Mouse (Mus musculus) left cerebral cortex, postnatal 14 days (tissue): ENCODE measurements around the gene Rcor1. TPM values are rescaled to one million over a fixed set of nuclear protein-coding genes. Genes with fewer than 3 reads are reported as not detected.
A peak's percentile ranks its signal among the peaks of the same experiment; 100 is the strongest.

Experiments used
- DNase-seq, 2 experiments: peaks; one replicate each; pipeline ENCODE4 v3.0.0; 2021 to 2022; ENCODE audit warnings: low spot score in 2 of 2, mixed read lengths in 1 of 2
- intact Hi-C: fragments of 180-260 bp; cut with DNase I; formaldehyde crosslinking; loops from one replicate; pipeline ENCODE4 v1.15.1; 2025
- total RNA-seq, 2 experiments: library from RNA; stranded (reverse); gene quantifications; 2 replicates each; pipeline ENCODE4 v1.2.3; 2021

Rcor1 gene
- total RNA-seq, 2 experiments from 2014 or later = 17.9 to 18.8 TPM

DNA sequence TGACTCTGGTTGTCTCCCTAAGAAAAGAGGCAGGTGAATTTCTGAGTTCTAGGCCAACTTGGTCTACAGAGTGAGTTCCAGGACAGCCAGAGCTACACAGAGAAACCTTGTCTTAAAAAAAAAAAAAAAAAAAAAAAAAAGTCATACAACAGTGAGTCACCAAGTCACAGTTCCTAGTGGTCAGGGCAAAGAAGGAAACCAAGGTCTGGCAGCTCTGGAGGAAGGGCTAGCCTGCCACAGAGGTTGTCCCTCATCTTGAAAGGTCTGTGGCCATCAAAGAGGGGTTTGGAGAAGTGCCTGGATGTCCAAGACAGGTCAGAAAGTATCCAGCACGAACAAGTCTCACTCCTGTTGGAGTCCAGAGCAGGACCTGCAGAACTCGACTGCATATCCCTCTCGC, 22.3 kb upstream of the Rcor1 start:
- intact Hi-C loops = no loop called here
- DNase-seq = no peak

DNA sequence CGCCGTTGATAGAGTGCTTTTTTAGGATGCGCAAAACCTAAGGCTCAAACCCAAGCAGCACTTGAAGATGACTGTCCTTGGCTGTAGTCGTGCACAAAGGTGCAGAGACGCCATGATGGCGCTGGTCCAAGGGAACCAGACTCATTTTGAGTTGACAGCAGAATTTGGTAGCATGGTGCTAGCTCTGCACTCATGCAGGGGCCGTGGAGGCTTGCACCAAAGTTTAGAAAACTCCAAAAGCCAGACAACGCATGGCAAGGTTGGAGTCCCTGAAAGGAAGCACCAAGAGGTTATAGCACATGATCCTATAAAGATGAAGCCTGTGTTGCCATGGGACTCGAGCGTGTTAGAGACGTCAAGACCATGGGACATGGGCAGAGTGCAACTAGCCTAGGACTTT, 21.1 kb upstream of the Rcor1 start:
- no peak for DNase-seq
- intact Hi-C loops = no loop called here

DNA sequence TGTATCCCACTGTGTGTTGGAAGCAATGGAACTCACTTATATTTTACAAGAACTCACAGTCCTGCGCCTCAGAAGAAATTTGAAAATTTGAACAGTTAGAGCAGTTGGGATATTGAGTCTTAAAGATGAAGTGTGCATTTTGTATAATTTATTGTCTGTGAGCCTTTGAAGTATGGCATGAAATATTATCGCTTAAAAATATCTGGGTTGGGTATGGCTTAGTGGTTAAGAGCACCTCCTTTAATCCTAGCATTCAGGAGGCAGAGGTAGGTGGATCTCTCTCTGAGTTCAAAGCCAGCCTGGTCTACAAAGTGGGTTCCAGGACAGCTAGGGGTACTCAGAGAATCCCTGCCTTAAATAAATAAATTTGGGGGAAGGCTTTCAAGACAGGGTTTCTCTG, 20.1 kb upstream of the Rcor1 start:
- intact Hi-C loops = no loop called here
- DNase-seq = no peak

DNA sequence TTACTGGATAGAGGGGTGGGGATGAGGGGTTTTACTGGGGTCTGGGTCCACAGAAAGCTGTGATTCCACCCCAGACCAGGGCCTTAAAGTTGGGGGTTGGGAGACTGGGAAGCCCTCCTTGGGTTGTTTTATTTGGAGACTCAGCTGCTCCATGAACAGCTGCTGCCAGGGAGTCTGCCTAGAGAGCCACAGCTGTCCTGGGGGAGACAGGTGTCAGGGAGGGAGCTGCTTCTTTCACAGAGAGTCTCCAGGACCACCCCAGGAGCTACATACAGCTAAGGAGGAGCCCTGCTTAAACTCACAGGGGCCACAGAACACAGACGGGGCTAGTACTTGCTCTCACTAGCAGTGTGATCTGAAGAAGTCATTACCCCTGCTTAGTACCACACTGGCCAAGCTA, 18.0 kb upstream of the Rcor1 start:
- intact Hi-C loops = no loop called here
- no peak for DNase-seq

DNA sequence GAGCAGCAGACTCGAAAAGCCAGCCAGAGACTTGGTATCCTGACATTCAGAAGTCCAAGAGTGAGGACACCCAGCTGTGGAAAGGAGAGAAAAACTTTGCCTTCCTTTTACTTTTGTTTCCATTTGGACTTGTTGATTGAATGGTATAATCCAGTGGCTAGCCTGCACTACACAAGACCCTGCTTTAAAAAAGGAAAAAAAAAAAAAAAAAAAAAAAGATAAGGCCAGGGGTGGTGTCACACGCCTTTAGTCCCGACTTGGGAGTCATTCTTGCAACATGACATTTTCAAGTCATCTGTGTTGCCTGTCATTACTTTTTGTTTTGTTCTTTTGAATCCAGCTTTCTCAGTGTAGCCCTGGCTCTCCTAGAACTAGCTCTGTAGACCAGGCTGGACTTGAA, 17.6 kb upstream of the Rcor1 start:
- intact Hi-C loops = no loop called here

DNA sequence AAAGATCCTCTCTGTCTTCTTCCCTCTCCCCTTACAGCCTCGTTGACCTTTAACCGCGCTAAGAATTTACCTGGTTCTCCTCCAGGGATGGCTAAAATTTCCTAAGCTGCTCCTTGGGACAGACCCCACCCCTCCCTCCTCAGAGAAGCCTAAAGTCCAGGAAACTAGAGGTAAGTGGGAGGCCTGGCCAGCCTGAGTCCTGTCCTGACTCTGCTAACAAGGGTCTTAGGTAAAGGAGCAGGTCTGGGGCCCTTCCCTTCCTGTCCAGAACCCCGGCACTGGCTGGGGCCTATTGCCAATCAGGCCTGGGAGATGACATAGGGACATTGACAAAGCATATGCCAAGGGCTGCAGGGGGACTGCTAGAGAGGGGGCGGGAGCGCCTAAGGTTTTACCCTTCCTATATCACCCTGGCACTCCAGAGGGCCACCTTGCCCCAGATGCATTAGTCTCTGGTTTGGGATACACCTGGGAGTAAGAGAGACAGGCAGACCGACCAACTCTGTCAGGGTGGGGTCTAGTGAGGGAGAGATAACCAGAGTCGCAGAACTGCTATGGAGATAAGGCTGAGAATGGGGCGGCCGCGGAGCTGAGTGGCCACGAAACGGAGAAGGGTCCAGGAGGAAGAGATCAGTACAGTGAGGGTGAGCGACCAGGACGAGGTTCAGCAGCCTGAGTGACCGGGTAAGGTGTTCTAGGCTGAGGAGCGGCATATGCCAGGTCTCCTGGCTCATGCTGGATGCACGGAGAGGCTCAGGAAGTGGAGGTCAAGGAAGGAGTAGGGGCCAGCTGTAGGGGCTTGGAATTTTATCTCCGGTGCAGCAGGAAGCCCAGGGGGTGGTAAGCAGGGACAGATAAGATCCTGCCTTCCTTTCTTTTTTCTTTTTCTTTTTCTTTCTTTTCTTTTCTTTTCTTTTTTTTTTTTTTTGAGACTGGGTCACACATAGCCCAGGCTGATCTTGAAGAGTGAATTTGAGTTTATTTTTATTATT, 10.7 kb upstream of the Rcor1 start:
- DNase-seq = no peak
- intact Hi-C loops = no loop called here

More for the DNA sequence above, 17.6 kb upstream of the Rcor1 start:
- DNase-seq = no peak

DNA sequence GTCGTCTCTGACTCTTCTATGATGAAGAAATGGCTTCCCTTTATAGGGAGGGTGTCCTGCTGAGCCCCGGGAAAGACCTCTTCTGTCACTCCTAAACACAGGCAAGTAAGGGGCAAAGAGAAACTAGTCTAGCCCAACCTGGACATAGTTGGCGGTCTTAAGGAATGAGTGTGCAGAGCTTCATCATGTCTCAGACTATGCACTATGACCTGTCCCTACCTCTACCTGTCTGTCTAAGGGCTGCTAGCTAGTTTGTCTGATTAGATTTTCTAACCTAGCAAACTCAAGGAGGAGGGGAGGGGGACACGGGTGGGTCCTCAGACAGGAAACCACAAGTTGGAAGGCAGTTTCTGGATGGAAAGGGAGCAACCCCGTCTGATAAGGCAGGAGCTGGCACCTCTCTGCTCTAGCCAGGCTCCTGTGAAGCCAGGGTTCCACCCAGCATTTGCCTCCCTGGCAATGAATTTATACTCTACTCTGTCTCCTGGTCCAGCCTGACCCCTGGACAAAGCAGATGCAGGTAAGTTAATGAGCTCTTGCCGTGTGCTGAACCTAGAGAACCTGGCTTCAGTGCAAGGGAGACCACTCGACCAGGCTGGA, 9.8 kb upstream of the Rcor1 start:
- no peak for DNase-seq
- intact Hi-C loops = no loop called here

DNA sequence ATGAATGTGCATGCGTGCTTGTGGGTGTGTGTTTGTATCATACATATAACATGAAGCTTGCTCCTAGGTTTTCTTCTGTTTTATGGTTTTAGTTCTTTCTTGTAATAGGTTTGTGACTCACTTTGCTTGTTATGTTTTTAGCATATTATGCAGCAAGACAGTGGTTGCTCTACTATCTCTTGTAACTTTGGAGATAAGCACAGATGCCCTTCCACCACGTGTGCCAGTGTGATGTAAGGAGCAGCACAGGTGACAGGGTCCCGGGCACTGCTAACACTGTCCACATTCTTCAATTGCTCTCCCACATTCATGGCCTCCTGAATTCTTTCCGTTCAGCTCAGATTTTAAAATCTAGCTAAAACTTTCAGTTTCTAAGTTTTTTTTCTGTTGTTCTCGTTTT, 6.3 kb upstream of the Rcor1 start:
- no peak for DNase-seq
- intact Hi-C loops = no loop called here

DNA sequence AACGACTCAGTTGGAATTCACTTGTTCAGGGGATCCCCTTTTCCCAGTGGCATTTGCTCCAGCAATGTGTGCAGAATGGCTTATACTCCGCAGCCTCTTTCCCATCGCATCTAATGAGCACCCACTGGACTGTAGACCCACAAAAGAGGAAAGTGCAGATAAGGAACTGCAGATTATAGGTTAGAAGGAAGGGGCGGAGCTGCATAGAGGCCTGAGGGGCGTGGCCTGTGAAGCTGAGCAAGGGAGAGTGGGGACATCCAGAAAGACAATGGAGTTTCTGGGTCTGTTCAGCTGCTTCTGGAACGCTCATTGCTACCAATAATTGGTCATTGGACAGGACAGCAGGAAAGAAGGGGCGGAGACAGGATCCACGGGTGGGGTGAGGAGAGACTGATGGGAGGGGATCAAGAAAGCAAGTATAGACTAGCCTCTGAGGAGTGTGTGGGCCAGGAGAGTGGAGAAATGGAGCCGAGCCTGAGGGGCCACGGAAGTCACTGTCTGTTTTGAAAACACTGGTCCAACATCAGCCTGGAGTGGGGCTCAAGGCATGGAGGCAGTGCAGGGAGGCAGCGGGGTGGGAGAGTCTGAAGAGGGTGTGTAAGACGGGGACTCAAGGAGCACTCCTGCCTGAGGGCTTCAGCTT, 3.8 kb upstream of the Rcor1 start:
- no peak for DNase-seq
- intact Hi-C loops = loop anchor here (5.0 kb wide), 1 partner anchor 43 kb away; no protein-coding TSS in a partner anchor

DNA sequence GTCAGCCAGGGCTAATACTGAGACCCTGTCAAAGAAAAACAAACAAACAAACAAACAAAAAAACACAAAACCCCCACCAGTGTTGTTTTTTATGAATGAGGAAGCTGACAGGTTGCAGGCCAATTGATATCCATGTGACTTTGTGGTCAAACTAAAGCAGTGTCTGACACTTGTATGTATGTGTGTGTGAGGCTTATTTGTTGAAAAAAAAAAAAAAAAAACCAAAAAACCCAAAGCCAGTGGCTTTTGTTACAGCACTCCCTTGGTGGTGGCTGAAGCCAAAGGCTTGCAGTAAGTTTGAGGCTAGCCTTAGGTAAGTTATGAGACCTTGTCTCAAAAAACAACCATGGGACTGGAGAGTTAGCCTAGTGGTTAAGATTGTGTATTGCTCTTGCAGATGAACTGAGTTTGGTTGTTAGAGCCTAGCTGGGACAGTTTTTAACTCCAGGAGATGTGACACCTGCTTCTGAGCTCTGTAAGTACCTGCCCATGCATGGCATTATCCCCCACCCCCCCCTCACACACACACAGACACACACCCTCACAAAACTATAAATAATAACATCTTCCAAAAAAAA, 2.9 kb upstream of the Rcor1 start:
- DNase-seq = no peak
- intact Hi-C loops = loop anchor here (5.0 kb wide), 1 partner anchor 44 kb away; no protein-coding TSS in a partner anchor

DNA sequence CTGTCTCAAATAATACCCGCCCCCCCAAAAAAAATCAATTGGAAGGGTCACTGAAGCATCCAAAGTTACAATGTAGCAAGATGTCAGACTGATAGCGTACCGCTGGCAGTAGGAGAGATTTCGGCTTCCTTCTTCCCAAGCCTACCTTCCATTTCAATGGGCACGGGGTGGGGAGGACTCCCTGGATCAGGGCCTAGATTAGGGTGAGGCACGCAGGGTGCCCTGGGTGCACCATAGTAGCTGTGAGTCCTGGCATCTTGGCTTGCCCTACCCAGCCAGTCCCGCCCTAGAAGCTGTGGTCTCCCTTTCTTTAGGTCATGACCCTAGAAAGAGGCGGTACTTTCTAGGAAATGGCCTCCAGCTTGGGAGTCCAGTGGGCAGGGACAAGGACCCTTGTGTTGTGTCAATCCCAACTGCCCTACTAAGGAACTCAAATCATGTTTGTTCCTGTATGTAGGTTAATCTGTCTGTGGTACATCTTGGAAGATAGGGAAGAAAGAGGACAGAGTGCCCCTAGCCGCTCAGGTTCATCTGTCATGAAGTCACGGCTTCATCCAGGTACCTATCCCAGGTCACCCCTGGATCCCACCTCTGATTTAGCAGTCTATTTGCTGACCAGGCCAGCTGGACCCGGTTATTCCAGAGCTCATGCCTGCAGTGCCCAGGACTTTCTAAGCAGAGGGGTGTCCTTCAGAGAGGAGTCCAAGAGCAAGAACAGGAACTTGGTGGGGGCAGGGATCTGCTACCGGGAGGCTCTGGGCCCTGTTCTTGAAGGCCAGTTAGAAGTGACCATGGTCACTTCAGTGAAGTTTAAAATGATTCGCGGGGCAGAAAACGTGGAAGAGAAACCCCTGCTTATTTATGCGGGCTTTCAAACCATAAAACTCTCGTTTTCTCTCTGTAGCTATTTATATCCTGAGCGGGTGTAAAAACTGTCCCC, 1.6 kb upstream of the Rcor1 start:
- intact Hi-C loops = loop anchor here (5.0 kb wide), 1 partner anchor 45 kb away; no protein-coding TSS in a partner anchor

DNA sequence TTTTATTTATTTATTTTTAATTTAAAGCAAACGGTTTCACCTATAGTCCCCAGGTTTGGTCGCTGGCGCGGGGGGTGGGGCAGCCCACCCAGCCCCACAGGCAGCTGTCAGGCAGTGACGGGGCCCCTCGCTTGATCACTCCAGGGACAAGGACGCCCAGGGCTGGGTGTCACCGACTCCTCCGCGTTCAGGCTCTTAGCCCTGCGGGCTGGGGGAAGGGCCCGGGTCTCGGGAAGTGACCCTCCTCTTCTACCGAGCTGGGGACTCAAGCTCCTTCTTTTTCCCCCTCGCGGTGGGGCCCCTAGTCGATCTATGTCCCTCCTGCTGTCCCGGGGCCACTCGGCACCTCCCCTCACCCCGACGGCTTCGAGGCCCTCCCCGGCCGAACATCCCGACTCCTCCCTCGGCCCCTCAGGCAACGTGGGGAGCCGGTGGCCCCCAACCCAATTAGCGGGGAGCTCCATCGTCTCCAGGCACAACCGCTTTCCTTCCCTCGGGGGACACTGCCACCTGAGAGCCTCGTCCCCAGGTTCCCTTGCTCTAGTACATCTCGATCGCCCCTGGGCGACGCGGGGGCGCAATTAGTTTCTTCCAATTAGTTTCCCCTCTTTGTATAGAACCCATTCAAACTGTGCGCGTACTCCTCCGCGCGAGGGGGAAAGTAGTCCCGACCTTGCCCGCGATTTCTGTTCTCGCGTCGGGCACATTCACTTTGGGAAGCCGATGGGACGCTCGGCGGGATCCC, 748 bp upstream of the Rcor1 start:
- intact Hi-C loops = loop anchor here (5.0 kb wide), 1 partner anchor 46 kb away; no protein-coding TSS in a partner anchor
- peak in 1 of 2 experiments; percentile 45 for DNase-seq

More for the DNA sequence above, 1.6 kb upstream of the Rcor1 start:
- peak in 1 of 2 experiments; percentile 33 for DNase-seq

DNA sequence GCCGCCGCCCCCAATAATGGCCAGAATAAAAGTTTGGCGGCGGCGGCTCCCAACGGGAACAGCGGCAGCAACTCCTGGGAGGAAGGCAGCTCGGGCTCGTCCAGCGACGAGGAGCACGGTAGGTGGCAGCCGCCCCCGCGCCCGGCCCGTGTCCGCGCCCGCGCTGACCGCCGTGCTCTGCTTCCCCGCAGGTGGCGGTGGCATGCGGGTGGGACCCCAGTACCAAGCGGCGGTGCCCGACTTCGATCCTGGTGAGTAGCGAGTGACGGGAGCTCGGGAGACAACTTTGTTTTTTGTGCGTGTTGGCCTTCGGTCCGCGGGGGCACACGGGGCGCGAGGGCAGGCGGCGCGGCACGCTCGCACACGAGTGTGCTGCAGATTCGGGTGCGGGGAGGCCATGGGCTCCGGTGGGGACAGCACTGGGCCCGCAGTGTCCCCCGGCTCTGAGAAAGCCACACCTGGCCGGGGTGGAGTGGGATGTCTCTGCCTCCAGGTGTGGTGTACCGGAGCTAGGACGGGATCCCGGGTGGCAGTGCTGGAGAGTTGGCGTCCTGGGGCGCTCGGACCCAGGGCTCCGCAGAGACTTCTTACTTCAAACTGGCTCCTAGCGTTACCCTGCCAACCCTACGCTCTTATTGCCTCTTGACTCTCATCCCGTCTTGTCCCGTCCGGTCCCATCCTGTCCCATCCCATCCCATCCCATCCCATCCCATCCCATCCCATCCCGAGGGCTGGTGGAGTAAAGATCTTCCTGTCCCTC, 800 bp downstream of the Rcor1 start:
- DNase-seq = peak in 1 of 2 experiments; percentile 16
- intact Hi-C loops = loop anchor here (5.0 kb wide), 1 partner anchor 48 kb away; no protein-coding TSS in a partner anchor

DNA sequence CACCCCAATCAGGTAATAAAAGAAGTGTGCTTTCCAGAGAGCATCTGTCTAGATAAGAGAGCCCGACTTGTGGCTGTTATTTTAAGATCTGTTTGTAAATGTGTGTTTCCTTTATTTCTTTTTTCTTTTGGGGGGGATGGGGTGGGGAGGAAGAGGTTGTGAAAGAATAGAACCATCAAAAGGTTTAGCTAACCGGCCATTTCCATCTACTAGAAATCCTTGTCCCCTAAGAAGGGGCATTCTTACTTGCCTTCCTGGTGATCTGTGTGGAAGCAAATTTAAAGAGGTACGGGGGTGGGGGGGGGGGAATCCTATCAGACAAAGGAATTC, 1.3 kb downstream of the Rcor1 start:
- intact Hi-C loops = no loop called here
- no peak for DNase-seq

DNA sequence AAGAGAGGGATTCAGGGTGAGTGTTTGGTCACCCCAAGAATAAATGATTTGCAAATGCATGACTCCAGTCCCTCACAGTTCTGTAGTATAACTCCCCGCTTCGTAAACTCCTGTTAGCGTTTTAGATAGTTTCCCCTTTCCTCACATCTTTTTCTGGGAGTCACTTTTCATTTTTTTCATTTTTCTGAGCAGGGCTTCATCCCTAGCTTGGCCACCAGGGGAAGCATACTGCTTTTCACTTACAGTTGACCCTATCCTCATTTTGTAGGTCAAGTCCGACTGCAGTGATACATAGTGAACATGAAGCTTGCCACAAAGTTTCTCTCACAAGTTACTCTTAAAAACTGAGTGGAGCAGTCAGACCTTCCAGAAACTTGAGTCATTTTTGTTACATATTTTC, 2.0 kb downstream of the Rcor1 start:
- DNase-seq = no peak
- intact Hi-C loops = no loop called here

DNA sequence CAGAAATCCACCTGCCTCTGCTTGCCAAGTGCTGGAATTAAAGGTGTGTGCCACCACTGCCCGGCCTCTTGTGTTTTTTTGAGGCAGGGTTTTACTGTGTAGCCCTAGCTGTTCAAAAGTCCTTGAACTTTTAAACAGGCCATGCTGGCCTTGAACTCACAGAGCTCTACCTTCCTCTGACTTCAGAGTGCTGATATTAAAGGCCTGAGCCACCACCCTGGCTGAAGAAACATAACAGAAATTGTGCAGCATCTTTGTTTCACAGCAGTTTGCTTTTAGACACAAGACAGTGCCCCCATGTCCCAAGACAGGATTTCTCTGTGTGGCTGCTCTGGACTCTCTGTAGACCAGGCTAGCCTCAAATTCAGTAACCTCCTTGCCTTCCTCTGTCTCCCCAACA, 3.2 kb downstream of the Rcor1 start:
- intact Hi-C loops = no loop called here
- no peak for DNase-seq

DNA sequence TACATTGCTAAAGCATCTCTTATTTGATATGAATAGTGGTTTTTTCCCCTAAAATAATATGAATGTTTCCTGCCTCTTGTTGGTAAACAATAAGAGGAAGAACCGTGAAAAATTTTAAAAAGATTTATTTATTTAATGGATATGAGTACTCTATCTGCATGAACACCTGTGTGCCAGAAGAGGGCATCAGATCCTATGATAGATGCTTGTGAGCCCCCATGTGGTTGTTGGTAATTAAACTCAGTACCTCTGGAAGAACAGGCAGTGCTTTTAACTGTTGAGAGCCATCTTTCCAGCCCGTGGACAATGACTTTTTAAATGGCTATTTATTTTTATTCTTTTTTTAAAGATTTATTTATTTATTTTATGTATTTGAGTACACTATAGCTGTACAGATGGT, 5.7 kb downstream of the Rcor1 start:
- no peak for DNase-seq
- intact Hi-C loops = no loop called here
